Mouse (Mus musculus) forebrain, embryonic 15.5 days (tissue): ENCODE results near the gene Mapk1. TPM values are rescaled to one million over a fixed set of nuclear protein-coding genes. Genes with fewer than 3 reads are reported as not detected.

Source experiments
- ATAC-seq: fragments of 200-750 bp; cut with Nextera tagmentation; replicated peaks from 2 replicates; pipeline ENCODE4 v1.8.0; 2017; ENCODE audit warnings: mild to moderate bottlenecking, moderate TSS enrichment, moderate library complexity
- H3K27ac ChIP-seq: fragments of 300-500 bp; sonication (generic); replicated peaks from 2 replicates; pipeline ENCODE4 v1.5.1; 2015; ENCODE audit warnings: mild to moderate bottlenecking, inconsistent platforms
- H3K27me3 ChIP-seq: fragments of 300-500 bp; sonication (generic); 2 replicates; pipeline ENCODE4 v1.6.1; 2015; ENCODE audit warnings: inconsistent platforms
- H3K36me3 ChIP-seq: fragments of 300-500 bp; sonication (generic); 2 replicates; pipeline ENCODE4 v1.6.1; 2015; ENCODE audit warnings: mild to moderate bottlenecking, inconsistent platforms
- H3K4me1 ChIP-seq: fragments of 300-500 bp; sonication (generic); 2 replicates; pipeline ENCODE4 v1.6.1; 2015; ENCODE audit warnings: inconsistent platforms
- H3K4me2 ChIP-seq: fragments of 300-500 bp; sonication (generic); replicated peaks from 2 replicates; pipeline ENCODE4 v1.6.1; 2015; ENCODE audit warnings: mild to moderate bottlenecking, inconsistent platforms
- H3K4me3 ChIP-seq: fragments of 300-500 bp; sonication (generic); 2 replicates; pipeline ENCODE4 v1.5.1; 2015; ENCODE audit warnings: mild to moderate bottlenecking, inconsistent platforms
- H3K9ac ChIP-seq: fragments of 300-500 bp; sonication (generic); replicated peaks from 2 replicates; pipeline ENCODE4 v1.6.1; 2015; ENCODE audit warnings: mild to moderate bottlenecking, inconsistent platforms
- H3K9me3 ChIP-seq: fragments of 300-500 bp; sonication (generic); 2 replicates; pipeline ENCODE4 v1.6.1; 2016; ENCODE audit warnings: inconsistent platforms
- WGBS: fragments of 180-500 bp; shearing (Covaris S2); methylation state at CpG from one replicate; pipeline ENCODE4 v1.1.7; 2015; ENCODE audit warnings: mixed read lengths; 5-methylcytosine and 5-hydroxymethylcytosine counted together
- polyA plus RNA-seq: library from polyadenylated mRNA; unstranded; fragments of >200 nt; fragmentation: Nextera tagmentation; extraction: Ambion mirVana; gene quantifications from 2 replicates; pipeline ENCODE4 v1.2.1, GENCODE M21; 2015

Gene Mapk1
- polyA plus RNA-seq, 1 experiment from 2014 or later, result 193 TPM

GRCm38 (mm10) chr16:17067552-17067951 lies 84.4 kb downstream of the Mapk1 start:
- no peak overlapping the region for H3K4me3 ChIP-seq
- H3K27ac ChIP-seq, result no peak overlapping the region
- no peak overlapping the region for H3K4me2 ChIP-seq
- ATAC-seq, result no peak
- 83% methylated on average over 2 of the region's 2 CpGs for WGBS
- H3K27me3 ChIP-seq, result no peaks in the 10 kb centered on the region
- H3K9ac ChIP-seq, result no peak overlapping the region
- H3K4me1 ChIP-seq, result peaks cover 22% of the 10 kb centered on the region
- no peaks in the 10 kb centered on the region for H3K9me3 ChIP-seq
- no peaks in the 10 kb centered on the region for H3K36me3 ChIP-seq

GRCm38 (mm10) chr16:17069511-17070443 lies 86.6 kb downstream of the Mapk1 start, which contains the start of gene Ypel1:
Ypel1 (plus strand) TSS chr16:17069696.
- Histone ChIP-seq H3K9me3 (no peaks in the 10 kb centered on the region), H3K9ac (peak within 1 kb of the TSS; percentile 87), H3K27ac (peak within 1 kb of the TSS; percentile 95), H3K4me3 (peak within 1 kb of the TSS; percentile 78), H3K4me2 (peak within 1 kb of the TSS; percentile 78), H3K36me3 (peaks cover 6% of the 10 kb centered on the region), H3K27me3 (no peaks in the 10 kb centered on the region), H3K4me1 (peaks cover 43% of the 10 kb centered on the region)
- under 1% methylated on average over 76 of the region's 76 CpGs for WGBS
- ATAC-seq, result peak; percentile 95

- Histone ChIP-seq H3K27me3 (no peaks in the 10 kb centered on the region), H3K27ac (peak overlapping the region; percentile 24; the same call in 1 of the 2 replicates), H3K9me3 (no peaks in the 10 kb centered on the region), H3K4me2 (peak overlapping the region; percentile 78), H3K36me3 (peaks cover 15% of the 10 kb centered on the region), H3K4me1 (peaks cover 46% of the 10 kb centered on the region), H3K9ac (peak overlapping the region; percentile 87), H3K4me3 (peak overlapping the region; percentile 78)
- WGBS, result 45% methylated on average over 6 of the region's 6 CpGs
- no peak for ATAC-seq
Observed at GRCm38 (mm10) chr16:17070716-17071115, 87.5 kb downstream of the Mapk1 start.

GRCm38 (mm10) chr16:17073000-17073399 lies 89.8 kb downstream of the Mapk1 start:
- 92% methylated on average over 7 of the region's 7 CpGs for WGBS
- Histone ChIP-seq H3K36me3 (peaks cover 33% of the 10 kb centered on the region), H3K4me2 (peak overlapping the region; percentile 12), H3K27me3 (no peaks in the 10 kb centered on the region), H3K9me3 (no peaks in the 10 kb centered on the region), H3K27ac (peak overlapping the region; percentile 59), H3K9ac (0 out of 2 replicates have a peak overlapping the region, but pooled peaks have one; percentile 4), H3K4me3 (no peak overlapping the region), H3K4me1 (peaks cover 50% of the 10 kb centered on the region)
- no peak for ATAC-seq

GRCm38 (mm10) chr16:17076301-17076700 lies 93.1 kb downstream of the Mapk1 start:
- Histone ChIP-seq H3K27me3 (no peaks in the 10 kb centered on the region), H3K27ac (no peak overlapping the region), H3K4me3 (no peak overlapping the region), H3K9me3 (no peaks in the 10 kb centered on the region), H3K36me3 (peaks cover 47% of the 10 kb centered on the region), H3K4me2 (no peak overlapping the region), H3K9ac (no peak overlapping the region), H3K4me1 (peaks cover 42% of the 10 kb centered on the region)
- 98% methylated on average over 2 of the region's 2 CpGs for WGBS
- ATAC-seq, result no peak

GRCm38 (mm10) chr16:17076869-17077268 lies 93.7 kb downstream of the Mapk1 start:
- no peak for ATAC-seq
- H3K27ac ChIP-seq, result no peak overlapping the region
- H3K9ac ChIP-seq, result no peak overlapping the region
- no peaks in the 10 kb centered on the region for H3K27me3 ChIP-seq
- H3K4me3 ChIP-seq, result no peak overlapping the region
- peaks cover 53% of the 10 kb centered on the region for H3K36me3 ChIP-seq
- peaks cover 37% of the 10 kb centered on the region for H3K4me1 ChIP-seq
- no peaks in the 10 kb centered on the region for H3K9me3 ChIP-seq
- H3K4me2 ChIP-seq, result no peak overlapping the region

GRCm38 (mm10) chr16:17078101-17078500 lies 94.9 kb downstream of the Mapk1 start:
- no peaks in the 10 kb centered on the region for H3K27me3 ChIP-seq
- H3K9me3 ChIP-seq, result no peaks in the 10 kb centered on the region
- H3K36me3 ChIP-seq, result peaks cover 62% of the 10 kb centered on the region
- H3K9ac ChIP-seq, result no peak overlapping the region
- H3K4me1 ChIP-seq, result peaks cover 26% of the 10 kb centered on the region
- no peak overlapping the region for H3K4me3 ChIP-seq
- 54% methylated on average over 7 of the region's 7 CpGs for WGBS
- no peak overlapping the region for H3K4me2 ChIP-seq
- ATAC-seq, result 0 out of 2 replicates have a peak, but pooled peaks have one; percentile 14
- peak overlapping the region; percentile 20; the same call in 1 of the 2 replicates for H3K27ac ChIP-seq

- Histone ChIP-seq H3K27ac (no peak overlapping the region), H3K4me1 (peaks cover 7% of the 10 kb centered on the region), H3K27me3 (no peaks in the 10 kb centered on the region), H3K36me3 (peaks cover 80% of the 10 kb centered on the region), H3K4me3 (no peak overlapping the region), H3K9me3 (no peaks in the 10 kb centered on the region), H3K9ac (no peak overlapping the region), H3K4me2 (no peak overlapping the region)
- 95% methylated on average over 6 of the region's 6 CpGs for WGBS
- no peak for ATAC-seq
Observed at GRCm38 (mm10) chr16:17082121-17082792, 99.1 kb downstream of the Mapk1 start.

GRCm38 (mm10) chr16:17085636-17086035 lies 102.5 kb downstream of the Mapk1 start:
- Histone ChIP-seq H3K9me3 (no peaks in the 10 kb centered on the region), H3K4me1 (no peaks in the 10 kb centered on the region), H3K4me2 (no peak overlapping the region), H3K4me3 (no peak overlapping the region), H3K27me3 (no peaks in the 10 kb centered on the region), H3K36me3 (peaks cover 90% of the 10 kb centered on the region), H3K9ac (no peak overlapping the region), H3K27ac (no peak overlapping the region)
- no peak for ATAC-seq
- WGBS, result 95% methylated on average over 4 of the region's 4 CpGs

- no peak for ATAC-seq
- no peak overlapping the region for H3K4me2 ChIP-seq
Observed at GRCm38 (mm10) chr16:17086241-17086640, 103.1 kb downstream of the Mapk1 start.

GRCm38 (mm10) chr16:17086669-17087193 lies 103.5 kb downstream of the Mapk1 start:
- WGBS, result 75% methylated on average over 13 of the region's 13 CpGs
- Histone ChIP-seq H3K27me3 (no peaks in the 10 kb centered on the region), H3K4me2 (no peak overlapping the region), H3K9me3 (no peaks in the 10 kb centered on the region), H3K4me1 (no peaks in the 10 kb centered on the region), H3K9ac (no peak overlapping the region), H3K27ac (no peak overlapping the region), H3K4me3 (no peak overlapping the region), H3K36me3 (peaks cover 94% of the 10 kb centered on the region)
- ATAC-seq, result no peak

More at GRCm38 (mm10) chr16:17086241-17086640, 103.1 kb downstream of the Mapk1 start:
- H3K27me3 ChIP-seq, result no peaks in the 10 kb centered on the region
- no peaks in the 10 kb centered on the region for H3K9me3 ChIP-seq
- peaks cover 95% of the 10 kb centered on the region for H3K36me3 ChIP-seq
- H3K9ac ChIP-seq, result no peak overlapping the region
- H3K4me1 ChIP-seq, result no peaks in the 10 kb centered on the region
- no peak overlapping the region for H3K4me3 ChIP-seq
- no peak overlapping the region for H3K27ac ChIP-seq
- WGBS, result 91% methylated on average over 3 of the region's 3 CpGs

GRCm38 (mm10) chr16:17088346-17088745 lies 105.2 kb downstream of the Mapk1 start:
- no peak overlapping the region for H3K4me2 ChIP-seq
- no peak overlapping the region for H3K27ac ChIP-seq
- no peak overlapping the region for H3K9ac ChIP-seq
- ATAC-seq, result no peak
- 66% methylated on average over 3 of the region's 3 CpGs for WGBS
- H3K4me1 ChIP-seq, result no peaks in the 10 kb centered on the region
- H3K4me3 ChIP-seq, result no peak overlapping the region
- no peaks in the 10 kb centered on the region for H3K27me3 ChIP-seq
- no peaks in the 10 kb centered on the region for H3K9me3 ChIP-seq
- peaks cover 93% of the 10 kb centered on the region for H3K36me3 ChIP-seq
